Mouse (Mus musculus) ES-E14 (cell line): ENCODE data around the gene Sycn.

Experiments used
- CHD2 ChIP-seq: IDR thresholded peaks from 2 replicates; pipeline ENCODE4 v1.6.1; 2014; ENCODE audit warnings: mild to moderate bottlenecking, low read depth, low read length, inconsistent platforms
- HCFC1 ChIP-seq: IDR thresholded peaks from 2 replicates; pipeline ENCODE4 v1.6.1; 2012; ENCODE audit warnings: low read length, inconsistent platforms, borderline replicate concordance; ENCODE audit not compliant: insufficient read depth
- MAFK ChIP-seq: IDR thresholded peaks from 2 replicates; pipeline ENCODE4 v1.6.1; 2014; ENCODE audit warnings: mild to moderate bottlenecking, low read depth, low read length, inconsistent platforms; ENCODE audit not compliant: insufficient read depth
- ZC3H11A ChIP-seq: IDR thresholded peaks from 2 replicates; pipeline ENCODE4 v1.6.1; 2012; ENCODE audit warnings: low read depth, mild to moderate bottlenecking, inconsistent platforms, low read length, borderline replicate concordance
- ZNF384 ChIP-seq: IDR thresholded peaks from 2 replicates; pipeline ENCODE4 v1.6.1; 2012; ENCODE audit warnings: low read depth, low read length, inconsistent platforms

- no peak for TF ChIP-seq ZNF384
- TF ChIP-seq ZC3H11A, result no peak
- no peak for TF ChIP-seq HCFC1
- no peak for TF ChIP-seq CHD2
- no peak for TF ChIP-seq MAFK
Measured at GRCm38 (mm10) chr7:28582841-28583240, 42.2 kb downstream of the Sycn start.
